Mouse (Mus musculus) cortical plate, adult 2 months (tissue): ENCODE measurements around the gene Cpxm2. TPM values are rescaled to one million over a fixed set of nuclear protein-coding genes. Genes with fewer than 3 reads are reported as not detected.

Experiments
- H3K27ac ChIP-seq: fragments of 200-500 bp; 2 replicates; pipeline ENCODE4 v1.5.1; 2012; ENCODE audit warnings: low read length, control low read depth, inconsistent platforms; ENCODE audit not compliant: insufficient read depth
- H3K4me1 ChIP-seq: fragments of 200-500 bp; 2 replicates; pipeline ENCODE4 v1.6.1; 2011; ENCODE audit warnings: low read length; ENCODE audit not compliant: control insufficient read depth, insufficient read depth
- H3K4me3 ChIP-seq: fragments of 200-500 bp; 2 replicates; pipeline ENCODE4 v1.5.1; 2011; ENCODE audit warnings: mild to moderate bottlenecking, low read length, control low read depth; ENCODE audit not compliant: insufficient read depth
- CTCF ChIP-seq: fragments of 200-500 bp; IDR thresholded peaks from 2 replicates; pipeline ENCODE4 v1.5.1; 2011; ENCODE audit warnings: mild to moderate bottlenecking, control low read depth, low read length; ENCODE audit not compliant: insufficient read depth; ENCODE audit errors: extremely low read depth
- POLR2A ChIP-seq: fragments of 200-500 bp; IDR thresholded peaks from 2 replicates; pipeline ENCODE4 v1.6.1; 2011; ENCODE audit warnings: mild to moderate bottlenecking, low read length, control low read depth; ENCODE audit not compliant: insufficient read depth; ENCODE audit errors: extremely low read depth
- polyA plus RNA-seq: library from polyadenylated mRNA; depleted of rRNA; stranded (reverse); fragments of >200 nt; gene quantifications from 2 replicates; pipeline ENCODE4 v1.2.3, GENCODE M21; 2012; rRNA removed

Cpxm2 gene
- polyA plus RNA-seq, result 1.9 and 2.0 TPM in 2 replicates

- no peak for TF ChIP-seq POLR2A
- no peak for TF ChIP-seq CTCF
- Histone ChIP-seq H3K27ac (no peak within 1 kb of the TSS), H3K4me3 (no peak within 1 kb of the TSS), H3K4me1 (peaks cover 3% of the 10 kb centered on the region; the same call in 1 of the 2 replicates)
Observed at GRCm38 (mm10) chr7:132154368-132154961, at the start of gene Cpxm2. Gene Cpxm2 (minus strand): TSS chr7:132154739.

GRCm38 (mm10) chr7:132204073-132204612 lies 49.6 kb upstream of the Cpxm2 start:
- peaks cover 3% of the 10 kb centered on the region; the same call in 1 of the 2 replicates for H3K4me1 ChIP-seq
- no peak overlapping the region for H3K4me3 ChIP-seq
- TF ChIP-seq CTCF (no peak), POLR2A (no peak)

DNA sequence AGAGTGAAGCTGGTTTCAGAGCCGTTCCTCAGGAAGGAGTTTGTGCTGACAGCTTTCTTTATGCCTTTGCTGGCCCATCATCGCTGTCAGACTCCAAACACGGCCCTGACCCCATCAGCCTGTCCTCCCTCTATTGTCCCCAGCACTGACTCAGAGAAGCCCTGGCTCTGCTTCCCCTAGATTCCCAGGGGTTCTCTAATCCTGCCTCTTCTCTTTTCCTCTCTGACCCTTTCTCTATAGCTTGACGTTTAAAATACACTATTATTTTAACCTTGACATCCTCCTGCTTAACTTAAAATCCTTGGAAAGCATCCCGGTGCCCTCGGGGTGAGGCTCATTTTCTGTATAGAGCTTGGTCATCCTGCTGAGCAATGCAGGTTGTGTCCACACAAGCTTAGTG lies 45.1 kb upstream of the Cpxm2 start:
- Histone ChIP-seq H3K27ac (no peak overlapping the region), H3K4me3 (no peak overlapping the region)

More at GRCm38 (mm10) chr7:132204073-132204612, 49.6 kb upstream of the Cpxm2 start:
- no peak overlapping the region for H3K27ac ChIP-seq

DNA sequence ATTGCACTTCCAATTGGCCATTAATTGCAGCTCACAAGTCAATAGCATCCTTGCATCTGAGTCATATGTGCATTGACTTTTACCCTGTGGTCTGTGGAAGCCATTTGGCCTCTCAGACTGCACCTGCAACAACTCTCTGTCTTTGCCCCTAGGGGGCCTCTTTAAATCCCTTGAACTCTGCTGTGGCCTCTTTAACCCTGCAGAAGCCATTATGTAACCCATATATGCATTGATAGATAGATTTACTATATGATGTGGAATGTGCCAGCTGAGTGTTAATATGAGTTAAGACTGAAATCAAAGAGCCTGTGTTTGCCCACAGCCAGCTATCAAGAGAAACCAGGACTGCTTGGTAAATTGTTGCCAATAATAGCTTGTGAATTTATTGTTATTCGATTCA lies 44.3 kb upstream of the Cpxm2 start:
- no peak overlapping the region for H3K4me3 ChIP-seq
- no peak overlapping the region for H3K27ac ChIP-seq
- no peaks in the 10 kb centered on the region for H3K4me1 ChIP-seq
- TF ChIP-seq POLR2A, result no peak
- TF ChIP-seq CTCF, result no peak

More for the DNA sequence above, 45.1 kb upstream of the Cpxm2 start:
- H3K4me1 ChIP-seq, result no peaks in the 10 kb centered on the region
- TF ChIP-seq POLR2A, result no peak
- no peak for TF ChIP-seq CTCF

DNA sequence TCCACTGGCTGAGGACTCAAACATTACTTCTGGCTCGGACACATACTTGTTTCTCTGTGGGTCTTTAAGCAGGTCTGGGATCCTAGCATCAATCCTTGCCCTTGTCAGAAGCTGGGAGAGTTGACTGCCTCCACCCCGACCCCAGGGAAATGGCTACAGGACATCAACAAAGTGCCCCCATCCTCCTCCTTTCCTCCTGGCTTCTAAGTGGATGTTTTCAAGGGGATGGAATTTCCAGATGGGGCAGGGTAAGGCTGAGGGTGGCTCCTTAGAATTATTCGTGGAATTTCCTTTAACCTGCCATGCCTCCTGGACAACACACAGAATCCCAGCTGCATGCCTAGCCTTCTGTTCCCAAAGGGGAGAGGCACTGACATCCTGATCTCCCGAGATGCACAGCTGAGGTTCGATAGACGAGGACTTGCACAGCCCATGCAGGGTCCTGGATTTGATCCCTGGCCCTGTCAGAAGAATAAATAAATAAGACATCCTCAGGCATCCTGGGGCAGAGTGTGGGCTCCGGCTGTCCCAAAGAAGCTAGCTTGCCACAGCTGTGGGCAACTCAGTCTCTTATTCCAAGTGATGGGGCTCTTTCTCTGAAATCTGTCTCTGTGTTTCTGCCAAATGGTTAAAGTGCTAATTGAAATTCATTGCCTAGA lies 43.4 kb upstream of the Cpxm2 start:
- Histone ChIP-seq H3K27ac (no peak overlapping the region), H3K4me1 (no peaks in the 10 kb centered on the region), H3K4me3 (no peak overlapping the region)
- no peak for TF ChIP-seq POLR2A

DNA sequence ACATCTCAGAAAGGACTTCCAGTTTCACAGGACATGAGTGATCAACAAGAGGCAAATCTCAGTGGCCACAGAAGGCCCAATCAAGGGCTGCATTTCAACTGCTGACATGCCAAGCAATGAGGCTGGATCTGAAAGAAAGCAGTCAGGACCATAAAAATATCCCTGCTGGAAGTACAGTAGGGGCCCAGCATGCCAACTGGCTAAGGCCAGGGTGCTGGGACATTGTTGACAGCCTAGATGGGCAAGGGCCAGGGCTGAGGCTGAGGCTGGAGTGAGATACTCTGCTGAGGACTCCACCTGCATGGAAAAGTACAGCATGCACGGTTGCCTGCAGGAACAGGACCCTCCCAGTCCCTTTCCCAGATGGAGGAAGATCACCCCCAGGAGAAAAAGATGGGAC lies 42.0 kb upstream of the Cpxm2 start:
- H3K27ac ChIP-seq, result no peak overlapping the region
- TF ChIP-seq POLR2A, result no peak
- no peak for TF ChIP-seq CTCF

GRCm38 (mm10) chr7:132193606-132194005 lies 39.1 kb upstream of the Cpxm2 start:
- H3K4me1 ChIP-seq, result no peaks in the 10 kb centered on the region
- TF ChIP-seq POLR2A (no peak), CTCF (no peak)
- no peak overlapping the region for H3K4me3 ChIP-seq
- no peak overlapping the region for H3K27ac ChIP-seq

More for the DNA sequence above, 42.0 kb upstream of the Cpxm2 start:
- no peak overlapping the region for H3K4me3 ChIP-seq
- H3K4me1 ChIP-seq, result no peaks in the 10 kb centered on the region

DNA sequence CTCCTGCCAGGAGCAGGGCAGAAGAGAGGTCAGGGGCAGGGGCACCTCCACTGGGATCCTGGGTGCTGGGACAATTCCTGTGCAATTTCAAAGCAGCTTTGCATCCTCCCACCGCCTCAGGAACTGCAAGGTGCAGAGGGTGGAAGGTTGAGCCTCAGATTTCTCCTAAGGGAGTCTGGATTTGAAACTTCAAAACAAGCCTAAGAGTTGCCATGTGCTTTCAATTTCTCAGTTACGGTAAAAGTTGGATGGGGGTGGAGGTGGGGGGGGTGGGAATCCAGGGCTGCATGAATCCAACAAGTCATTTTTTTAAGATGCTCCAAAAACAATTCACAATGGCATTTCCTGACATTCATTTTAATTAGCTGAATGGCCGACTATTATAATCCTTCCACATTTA lies 32.9 kb upstream of the Cpxm2 start:
- Histone ChIP-seq H3K4me1 (no peaks in the 10 kb centered on the region), H3K4me3 (no peak overlapping the region), H3K27ac (no peak overlapping the region)
- no peak for TF ChIP-seq CTCF
- TF ChIP-seq POLR2A, result no peak

- no peak for TF ChIP-seq CTCF
- no peak for TF ChIP-seq POLR2A
- no peak overlapping the region for H3K4me3 ChIP-seq
- H3K27ac ChIP-seq, result no peak overlapping the region
- no peaks in the 10 kb centered on the region for H3K4me1 ChIP-seq
Observed at GRCm38 (mm10) chr7:132183892-132184404, 29.4 kb upstream of the Cpxm2 start.
